Mouse (Mus musculus): ENCODE results near the gene Mylk.

Mylk gene

GRCm38 (mm10) chr16:34854066-34854465 is 109.1 kb downstream of the Mylk start:
- no peak for DNase-seq (ENCODE audit: low spot score)

GRCm38 (mm10) chr16:34855136-34855535 is 110.1 kb downstream of the Mylk start:
- no peak for DNase-seq (ENCODE audit: low spot score)

GRCm38 (mm10) chr16:34855751-34856150 is 110.7 kb downstream of the Mylk start:
- no peak for DNase-seq (ENCODE audit: low spot score)

- DNase-seq (ENCODE audit: low spot score) = no peak
Measured at GRCm38 (mm10) chr16:34857631-34858030, 112.6 kb downstream of the Mylk start.

- DNase-seq (ENCODE audit: low spot score) = no peak
Measured at GRCm38 (mm10) chr16:34860761-34861160, 115.8 kb downstream of the Mylk start.

GRCm38 (mm10) chr16:34861744-34862365 is 116.8 kb downstream of the Mylk start:
- DNase-seq (ENCODE audit: low spot score) = no peak

GRCm38 (mm10) chr16:34865373-34865772 is 120.4 kb downstream of the Mylk start:
- DNase-seq (ENCODE audit: low spot score) = no peak

GRCm38 (mm10) chr16:34867217-34867616 is 122.2 kb downstream of the Mylk start:
- no peak for DNase-seq (ENCODE audit: low spot score)

GRCm38 (mm10) chr16:34880031-34880778 is 135.2 kb downstream of the Mylk start:
- no peak for DNase-seq (ENCODE audit: low spot score)

- no peak for DNase-seq (ENCODE audit: low spot score)
Measured at GRCm38 (mm10) chr16:34880815-34881214, 135.8 kb downstream of the Mylk start.

GRCm38 (mm10) chr16:34887037-34887436 is 142.0 kb downstream of the Mylk start:
- no peak for DNase-seq (ENCODE audit: low spot score)

- DNase-seq (ENCODE audit: low spot score) = no peak
Measured at GRCm38 (mm10) chr16:34894016-34894415, 149.0 kb downstream of the Mylk start.

- DNase-seq (ENCODE audit: low spot score) = no peak
Measured at GRCm38 (mm10) chr16:34895916-34896315, 150.9 kb downstream of the Mylk start.

- DNase-seq (ENCODE audit: low spot score) = no peak
Measured at GRCm38 (mm10) chr16:34896996-34897395, 152.0 kb downstream of the Mylk start.

- DNase-seq (ENCODE audit: low spot score) = no peak
Measured at GRCm38 (mm10) chr16:34898057-34898789, 153.2 kb downstream of the Mylk start.

GRCm38 (mm10) chr16:34899071-34899808 is 154.2 kb downstream of the Mylk start:
- DNase-seq (ENCODE audit: low spot score) = no peak

GRCm38 (mm10) chr16:34899997-34900396 is 155.0 kb downstream of the Mylk start:
- DNase-seq (ENCODE audit: low spot score) = no peak

- DNase-seq (ENCODE audit: low spot score) = no peak
Measured at GRCm38 (mm10) chr16:34900471-34900870, 155.5 kb downstream of the Mylk start.

- no peak for DNase-seq (ENCODE audit: low spot score)
Measured at GRCm38 (mm10) chr16:34901031-34901430, 156.0 kb downstream of the Mylk start.

GRCm38 (mm10) chr16:34901611-34902293 is 156.7 kb downstream of the Mylk start:
- no peak for DNase-seq (ENCODE audit: low spot score)

GRCm38 (mm10) chr16:34902294-34902680 is 157.3 kb downstream of the Mylk start:
- DNase-seq (ENCODE audit: low spot score) = no peak

GRCm38 (mm10) chr16:34902761-34903160 is 157.8 kb downstream of the Mylk start:
- DNase-seq (ENCODE audit: low spot score) = no peak

Measured in T-cell, adult 2 months (primary cell).